Mouse (Mus musculus): ENCODE measurements at regions not wholly inside any gene's neighbourhood (a gene's known extent, or its start where the extent isn't known, plus 50 kb on each side); places are given as distances from the start of the nearest gene placed in this dataset.

GRCm38 (mm10) chr1:83587258-83587657, 179.3 kb upstream of the Sphkap start:
- no peak for DNase-seq
- intact Hi-C loops (cut with DNase I; ENCODE audit: low total_unique reads): no loop called here

- intact Hi-C loops (cut with DNase I; ENCODE audit: low total_unique reads): no loop called here
- DNase-seq: no peak
Observed at GRCm38 (mm10) chr1:83583041-83583440, 175.0 kb upstream of the Sphkap start.

- no peak for DNase-seq
Observed at GRCm38 (mm10) chr1:83569991-83570390, 162.0 kb upstream of the Sphkap start.

GRCm38 (mm10) chr1:83568746-83569145, 160.7 kb upstream of the Sphkap start:
- intact Hi-C loops (cut with DNase I; ENCODE audit: low total_unique reads): no loop called here
- DNase-seq: no peak

More at GRCm38 (mm10) chr1:83569991-83570390, 162.0 kb upstream of the Sphkap start:
- intact Hi-C loops (cut with DNase I; ENCODE audit: low total_unique reads): no loop called here

GRCm38 (mm10) chr1:83551617-83552016, 143.6 kb upstream of the Sphkap start:
- DNase-seq: no peak
- intact Hi-C loops (cut with DNase I; ENCODE audit: low total_unique reads): no loop called here

- DNase-seq: no peak
- intact Hi-C loops (cut with DNase I; ENCODE audit: low total_unique reads): no loop called here
Observed at GRCm38 (mm10) chr1:83535461-83535860, 127.5 kb upstream of the Sphkap start.

- intact Hi-C loops (cut with DNase I; ENCODE audit: low total_unique reads): no loop called here
- no peak for DNase-seq
Observed at GRCm38 (mm10) chr1:83527803-83528202, 119.8 kb upstream of the Sphkap start.

- intact Hi-C loops (cut with DNase I; ENCODE audit: low total_unique reads): no loop called here
- no peak for DNase-seq
Observed at GRCm38 (mm10) chr1:83509356-83509755, 101.4 kb upstream of the Sphkap start.

GRCm38 (mm10) chr1:83505386-83505785, 97.4 kb upstream of the Sphkap start:
- no peak for DNase-seq
- intact Hi-C loops (cut with DNase I; ENCODE audit: low total_unique reads): no loop called here

GRCm38 (mm10) chr1:83496888-83497287, 88.9 kb upstream of the Sphkap start:
- no peak for DNase-seq
- intact Hi-C loops (cut with DNase I; ENCODE audit: low total_unique reads): no loop called here

GRCm38 (mm10) chr1:83496380-83496779, 88.4 kb upstream of the Sphkap start:
- intact Hi-C loops (cut with DNase I; ENCODE audit: low total_unique reads): no loop called here
- no peak for DNase-seq

GRCm38 (mm10) chr1:83495022-83495421, 87.0 kb upstream of the Sphkap start:
- DNase-seq: no peak
- intact Hi-C loops (cut with DNase I; ENCODE audit: low total_unique reads): no loop called here

- intact Hi-C loops (cut with DNase I; ENCODE audit: low total_unique reads): no loop called here
- no peak for DNase-seq
Observed at GRCm38 (mm10) chr1:83479111-83479510, 71.1 kb upstream of the Sphkap start.

Small RNA genes in the stretch of these regions (microRNA-seq; reads per million reads assigned to microRNA genes)
- 0 reads per million in 2 experiments for gene Gm25754

All from gastrocnemius, postnatal 14 days (tissue).